Mouse (Mus musculus) testis, adult 2 months (tissue): ENCODE results near the gene Cyp1b1. TPM values are rescaled to one million over a fixed set of nuclear protein-coding genes. Genes with fewer than 3 reads are reported as not detected.

Experiments
- H3K27ac ChIP-seq: fragments of 200-500 bp; 2 replicates; pipeline ENCODE4 v1.5.1; 2012; ENCODE audit warnings: low read depth, low read length; ENCODE audit not compliant: control insufficient read depth, insufficient read depth
- H3K27me3 ChIP-seq: fragments of 200-500 bp; 2 replicates; pipeline ENCODE4 v1.6.1; 2012; ENCODE audit warnings: mild to moderate bottlenecking, low read length, moderate library complexity; ENCODE audit not compliant: control insufficient read depth, insufficient read depth
- H3K36me3 ChIP-seq: fragments of 200-500 bp; 2 replicates; pipeline ENCODE4 v1.6.1; 2012; ENCODE audit warnings: mild to moderate bottlenecking, low read length; ENCODE audit not compliant: control insufficient read depth, insufficient read depth
- H3K4me1 ChIP-seq: fragments of 200-500 bp; 2 replicates; pipeline ENCODE4 v1.6.1; 2012; ENCODE audit warnings: low read length; ENCODE audit not compliant: control insufficient read depth, insufficient read depth
- H3K4me3 ChIP-seq: fragments of 200-500 bp; 2 replicates; pipeline ENCODE4 v1.5.1; 2012; ENCODE audit warnings: low read depth, mild to moderate bottlenecking, low read length, moderate library complexity, mixed read lengths; ENCODE audit not compliant: control insufficient read depth
- CTCF ChIP-seq: fragments of 200-500 bp; IDR thresholded peaks from 2 replicates; pipeline ENCODE4 v1.5.1; 2012; ENCODE audit warnings: low read depth, mild to moderate bottlenecking, inconsistent platforms, low read length, moderate library complexity; ENCODE audit not compliant: control insufficient read depth, insufficient read depth, insufficient replicate concordance
- POLR2A ChIP-seq: fragments of 200-500 bp; IDR thresholded peaks from 2 replicates; pipeline ENCODE4 v1.6.1; 2012; ENCODE audit warnings: low read depth, mild to moderate bottlenecking, inconsistent platforms, low read length, moderate library complexity; ENCODE audit not compliant: control insufficient read depth
- polyA plus RNA-seq: library from polyadenylated mRNA; depleted of rRNA; stranded (reverse); fragments of >200 nt; gene quantifications from 2 replicates; pipeline ENCODE4 v1.2.3, GENCODE M21; 2012; rRNA removed

The Cyp1b1 gene
- polyA plus RNA-seq, 1 experiment = 34.0 TPM

DNA sequence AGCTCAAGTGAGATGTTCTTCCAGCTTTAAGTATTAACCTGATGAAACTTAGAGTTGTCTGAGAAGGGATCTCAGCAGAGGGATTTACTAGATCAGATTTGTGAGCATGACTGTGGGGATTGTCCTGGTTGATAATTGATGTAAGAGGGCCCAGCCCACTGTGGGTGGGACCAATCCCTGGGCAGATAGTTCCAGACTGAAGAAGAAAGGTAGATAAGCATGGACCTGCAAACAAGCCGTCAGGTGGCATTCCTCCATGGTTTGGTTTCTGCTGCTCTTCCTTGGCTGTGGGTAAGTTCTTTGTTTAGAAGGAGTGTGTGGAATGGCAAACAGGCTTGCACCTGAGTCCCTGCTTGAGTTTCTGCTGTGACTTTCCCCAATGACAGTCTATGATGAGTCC, 61.7 kb downstream of the Cyp1b1 start:
- Histone ChIP-seq H3K36me3 (no peaks in the 10 kb centered on the region), H3K27me3 (no peaks in the 10 kb centered on the region), H3K4me1 (no peaks in the 10 kb centered on the region), H3K27ac (no peak overlapping the region), H3K4me3 (no peak overlapping the region)
- TF ChIP-seq POLR2A (no peak), CTCF (no peak)

Other genes with a start within 250 kb of the Cyp1b1 start
- 120 and 143 TPM in 2 replicates for gene Rmdn2, start 103.2 kb downstream of the Cyp1b1 start, polyA plus RNA-seq
- gene Atl2, start 181.1 kb upstream of the Cyp1b1 start, polyA plus RNA-seq = 16.8 and 19.9 TPM in 2 replicates